Mouse (Mus musculus) hindbrain, embryonic 15.5 days (tissue): ENCODE measurements around the gene Cd300a. TPM values are rescaled to one million over a fixed set of nuclear protein-coding genes. Genes with fewer than 3 reads are reported as not detected.

ENCODE experiments used
- ATAC-seq: fragments of 200-750 bp; cut with Nextera tagmentation; 2 replicates; pipeline ENCODE4 v1.8.0; 2017; ENCODE audit warnings: low read depth, moderate number of reproducible peaks, moderate TSS enrichment; ENCODE audit not compliant: low FRiP score
- H3K27ac ChIP-seq: fragments of 300-500 bp; sonication (generic); replicated peaks from 2 replicates; pipeline ENCODE4 v1.5.1; 2015; ENCODE audit warnings: mild to moderate bottlenecking, inconsistent platforms
- H3K27me3 ChIP-seq: fragments of 300-500 bp; sonication (generic); 2 replicates; pipeline ENCODE4 v1.6.1; 2015; ENCODE audit warnings: control low read depth, inconsistent platforms
- H3K36me3 ChIP-seq: fragments of 300-500 bp; sonication (generic); 2 replicates; pipeline ENCODE4 v1.6.1; 2015; ENCODE audit warnings: control low read depth, inconsistent platforms
- H3K4me1 ChIP-seq: fragments of 300-500 bp; sonication (generic); replicated peaks from 2 replicates; pipeline ENCODE4 v1.6.1; 2015; ENCODE audit warnings: control low read depth, inconsistent platforms
- H3K4me2 ChIP-seq: fragments of 300-500 bp; sonication (generic); 2 replicates; pipeline ENCODE4 v1.6.1; 2015; ENCODE audit warnings: moderate library complexity, mild to moderate bottlenecking, inconsistent platforms
- H3K4me3 ChIP-seq: fragments of 300-500 bp; sonication (generic); 2 replicates; pipeline ENCODE4 v1.5.1; 2015; ENCODE audit warnings: mild to moderate bottlenecking, inconsistent platforms
- H3K9ac ChIP-seq: fragments of 300-500 bp; sonication (generic); 2 replicates; pipeline ENCODE4 v1.6.1; 2015; ENCODE audit warnings: inconsistent platforms
- H3K9me3 ChIP-seq: fragments of 300-500 bp; sonication (generic); 2 replicates; pipeline ENCODE4 v1.6.1; 2016; ENCODE audit warnings: control low read depth, inconsistent platforms
- WGBS: fragments of 180-500 bp; shearing (Covaris S2); methylation state at CpG from one replicate; pipeline ENCODE4 v1.1.7; 2015; 5-methylcytosine and 5-hydroxymethylcytosine counted together
- polyA plus RNA-seq: library from polyadenylated mRNA; unstranded; fragments of >200 nt; fragmentation: Nextera tagmentation; extraction: Ambion mirVana; gene quantifications from 2 replicates; pipeline ENCODE4 v1.2.1, GENCODE M21; 2015

The Cd300a gene
- polyA plus RNA-seq, 1 experiment from 2014 or later = 1.4 TPM

GRCm38 (mm10) chr11:114868280-114868679, 21.6 kb upstream of the Cd300a start:
- no peak overlapping the region for H3K4me2 ChIP-seq
- H3K4me3 ChIP-seq = no peak overlapping the region
- no peaks in the 10 kb centered on the region for H3K36me3 ChIP-seq
- no peaks in the 10 kb centered on the region for H3K27me3 ChIP-seq
- 94% methylated on average over 12 of the region's 12 CpGs for WGBS
- H3K4me1 ChIP-seq = peaks cover 22% of the 10 kb centered on the region
- H3K27ac ChIP-seq = no peak overlapping the region
- no peaks in the 10 kb centered on the region for H3K9me3 ChIP-seq
- H3K9ac ChIP-seq = no peak overlapping the region
- no peak for ATAC-seq

GRCm38 (mm10) chr11:114869787-114870186, 20.1 kb upstream of the Cd300a start:
- no peak for ATAC-seq
- no peak overlapping the region for H3K27ac ChIP-seq
- no peak overlapping the region for H3K4me2 ChIP-seq
- H3K36me3 ChIP-seq = no peaks in the 10 kb centered on the region
- H3K4me1 ChIP-seq = peaks cover 23% of the 10 kb centered on the region
- H3K9ac ChIP-seq = no peak overlapping the region
- WGBS = 100% methylated on average over 1 of the region's 1 CpGs
- H3K27me3 ChIP-seq = no peaks in the 10 kb centered on the region
- H3K4me3 ChIP-seq = no peak overlapping the region
- H3K9me3 ChIP-seq = no peaks in the 10 kb centered on the region

GRCm38 (mm10) chr11:114871540-114871939, 18.3 kb upstream of the Cd300a start:
- 92% methylated on average over 2 of the region's 2 CpGs for WGBS
- no peaks in the 10 kb centered on the region for H3K9me3 ChIP-seq
- no peaks in the 10 kb centered on the region for H3K36me3 ChIP-seq
- ATAC-seq = no peak
- no peak overlapping the region for H3K4me3 ChIP-seq
- no peak overlapping the region for H3K9ac ChIP-seq
- H3K4me2 ChIP-seq = no peak overlapping the region
- no peak overlapping the region for H3K27ac ChIP-seq
- H3K27me3 ChIP-seq = no peaks in the 10 kb centered on the region
- H3K4me1 ChIP-seq = peaks cover 16% of the 10 kb centered on the region

- WGBS = 20% methylated on average over 6 of the region's 6 CpGs
- no peaks in the 10 kb centered on the region for H3K9me3 ChIP-seq
- H3K27ac ChIP-seq = no peak overlapping the region
- no peaks in the 10 kb centered on the region for H3K27me3 ChIP-seq
- no peak overlapping the region for H3K4me3 ChIP-seq
- peaks cover 7% of the 10 kb centered on the region for H3K4me1 ChIP-seq
- no peaks in the 10 kb centered on the region for H3K36me3 ChIP-seq
- no peak for ATAC-seq
- H3K9ac ChIP-seq = no peak overlapping the region
- no peak overlapping the region for H3K4me2 ChIP-seq
These were observed 16.6 kb upstream of the Cd300a start for GRCm38 (mm10) chr11:114873022-114873817.

GRCm38 (mm10) chr11:114874226-114875145, 15.4 kb upstream of the Cd300a start:
- 56% methylated on average over 9 of the region's 9 CpGs for WGBS
- no peak overlapping the region for H3K4me2 ChIP-seq
- no peaks in the 10 kb centered on the region for H3K9me3 ChIP-seq
- H3K4me3 ChIP-seq = no peak overlapping the region
- no peak overlapping the region for H3K9ac ChIP-seq
- no peak overlapping the region for H3K27ac ChIP-seq
- H3K4me1 ChIP-seq = peaks cover 7% of the 10 kb centered on the region
- H3K27me3 ChIP-seq = no peaks in the 10 kb centered on the region
- H3K36me3 ChIP-seq = no peaks in the 10 kb centered on the region
- no peak for ATAC-seq

- Histone ChIP-seq H3K9me3 (no peaks in the 10 kb centered on the region), H3K4me2 (no peak overlapping the region), H3K27me3 (no peaks in the 10 kb centered on the region), H3K27ac (no peak overlapping the region), H3K36me3 (no peaks in the 10 kb centered on the region), H3K4me1 (peaks cover 7% of the 10 kb centered on the region), H3K4me3 (no peak overlapping the region), H3K9ac (no peak overlapping the region)
- ATAC-seq = no peak
- WGBS = 17% methylated on average over 9 of the region's 9 CpGs
These were observed 14.5 kb upstream of the Cd300a start for GRCm38 (mm10) chr11:114875301-114875801.

- H3K4me3 ChIP-seq = no peak overlapping the region
- H3K27me3 ChIP-seq = no peaks in the 10 kb centered on the region
- no peaks in the 10 kb centered on the region for H3K36me3 ChIP-seq
- no peak overlapping the region for H3K27ac ChIP-seq
- no peak overlapping the region for H3K9ac ChIP-seq
- no peak for ATAC-seq
- WGBS = 61% methylated on average over 7 of the region's 7 CpGs
- H3K9me3 ChIP-seq = no peaks in the 10 kb centered on the region
- H3K4me1 ChIP-seq = peaks cover 7% of the 10 kb centered on the region
- H3K4me2 ChIP-seq = no peak overlapping the region
These were observed 13.7 kb upstream of the Cd300a start for GRCm38 (mm10) chr11:114876176-114876575.

GRCm38 (mm10) chr11:114876621-114877020, 13.2 kb upstream of the Cd300a start:
- Histone ChIP-seq H3K4me1 (peaks cover 7% of the 10 kb centered on the region), H3K36me3 (no peaks in the 10 kb centered on the region)
- 47% methylated on average over 2 of the region's 2 CpGs for WGBS

GRCm38 (mm10) chr11:114877145-114877544, 12.7 kb upstream of the Cd300a start:
- 73% methylated on average over 3 of the region's 3 CpGs for WGBS
- peaks cover 7% of the 10 kb centered on the region for H3K4me1 ChIP-seq
- no peak for ATAC-seq
- H3K27ac ChIP-seq = no peak overlapping the region
- no peaks in the 10 kb centered on the region for H3K36me3 ChIP-seq
- no peak overlapping the region for H3K4me3 ChIP-seq
- no peaks in the 10 kb centered on the region for H3K9me3 ChIP-seq
- no peak overlapping the region for H3K9ac ChIP-seq
- H3K4me2 ChIP-seq = no peak overlapping the region
- no peaks in the 10 kb centered on the region for H3K27me3 ChIP-seq

More at GRCm38 (mm10) chr11:114876621-114877020, 13.2 kb upstream of the Cd300a start:
- Histone ChIP-seq H3K4me3 (no peak overlapping the region), H3K27ac (no peak overlapping the region), H3K4me2 (no peak overlapping the region), H3K9me3 (no peaks in the 10 kb centered on the region), H3K9ac (no peak overlapping the region), H3K27me3 (no peaks in the 10 kb centered on the region)
- ATAC-seq = no peak

- Histone ChIP-seq H3K4me1 (no peaks in the 10 kb centered on the region), H3K27me3 (no peaks in the 10 kb centered on the region), H3K9me3 (no peaks in the 10 kb centered on the region), H3K4me3 (no peak overlapping the region), H3K36me3 (no peaks in the 10 kb centered on the region), H3K4me2 (no peak overlapping the region), H3K27ac (no peak overlapping the region), H3K9ac (no peak overlapping the region)
- WGBS = 88% methylated on average over 2 of the region's 2 CpGs
- no peak for ATAC-seq
These were observed 10.2 kb upstream of the Cd300a start for GRCm38 (mm10) chr11:114879666-114880065.

- no peaks in the 10 kb centered on the region for H3K27me3 ChIP-seq
- no peak for ATAC-seq
- H3K4me3 ChIP-seq = no peak overlapping the region
- no peak overlapping the region for H3K27ac ChIP-seq
- no peaks in the 10 kb centered on the region for H3K4me1 ChIP-seq
- H3K4me2 ChIP-seq = no peak overlapping the region
- no peaks in the 10 kb centered on the region for H3K9me3 ChIP-seq
- H3K36me3 ChIP-seq = no peaks in the 10 kb centered on the region
- no peak overlapping the region for H3K9ac ChIP-seq
These were observed 9.7 kb upstream of the Cd300a start for GRCm38 (mm10) chr11:114880185-114880584.

GRCm38 (mm10) chr11:114880589-114880988, 9.3 kb upstream of the Cd300a start:
- no peak overlapping the region for H3K4me3 ChIP-seq
- no peaks in the 10 kb centered on the region for H3K27me3 ChIP-seq
- no peak for ATAC-seq
- WGBS = 0% methylated on average over 1 of the region's 1 CpGs
- no peaks in the 10 kb centered on the region for H3K9me3 ChIP-seq
- H3K4me1 ChIP-seq = no peaks in the 10 kb centered on the region
- H3K27ac ChIP-seq = no peak overlapping the region
- no peak overlapping the region for H3K9ac ChIP-seq
- no peak overlapping the region for H3K4me2 ChIP-seq
- H3K36me3 ChIP-seq = no peaks in the 10 kb centered on the region
